Mouse (Mus musculus): ENCODE measurements around the gene Grrp1. TPM values are rescaled to one million over a fixed set of nuclear protein-coding genes. Genes with fewer than 3 reads are reported as not detected.

The Grrp1 gene
- total RNA-seq, 2 experiments from 2014 or later = 2.7 to 4.0 TPM

DNA sequence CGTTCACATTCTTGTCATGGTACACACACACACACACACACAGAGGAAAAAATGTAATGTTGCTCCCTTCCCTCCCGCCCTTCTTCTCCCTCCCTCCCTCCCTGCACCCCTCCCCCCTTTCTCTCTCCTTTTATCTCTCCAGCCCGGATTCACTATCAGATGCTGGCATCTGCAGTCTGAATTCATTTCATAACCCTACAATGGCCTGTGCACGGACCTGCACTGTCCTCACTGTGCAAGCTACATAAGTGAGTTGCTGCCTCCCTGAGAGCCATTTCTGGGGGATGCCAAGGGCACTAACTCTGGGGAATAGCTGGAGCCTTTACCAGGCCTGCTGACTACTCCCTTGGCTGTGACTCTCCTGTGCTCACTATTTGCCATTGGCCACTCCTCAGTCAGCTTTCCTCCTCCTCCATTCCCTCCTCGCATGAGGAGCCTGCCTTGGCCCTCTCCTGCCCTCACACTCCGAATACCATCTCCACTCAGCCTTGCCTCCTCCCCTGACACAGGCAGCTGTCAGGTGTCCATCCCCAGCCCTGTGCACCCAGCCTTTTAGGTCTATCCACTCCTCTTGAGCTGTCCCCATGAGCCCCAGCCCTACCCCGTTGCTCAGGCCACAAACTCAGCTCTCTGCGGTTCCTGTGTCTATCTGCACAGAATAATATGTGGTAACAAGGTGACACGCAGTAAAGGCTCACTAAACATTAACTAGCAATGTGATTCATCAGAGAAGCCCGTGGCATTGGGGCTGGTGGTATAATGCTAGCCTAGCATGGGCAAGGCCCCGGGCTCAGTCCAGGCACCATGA lies 30.9 kb downstream of the Grrp1 start:
- Histone ChIP-seq H3K4me3 (no peak overlapping the region), H3K27ac (no peak overlapping the region)
- no peak for TF ChIP-seq CTCF (conservative IDR thresholded peaks at IDR 0.05)
- DNase-seq (ENCODE audit: low spot score in 2 of 2) = no peak

DNA sequence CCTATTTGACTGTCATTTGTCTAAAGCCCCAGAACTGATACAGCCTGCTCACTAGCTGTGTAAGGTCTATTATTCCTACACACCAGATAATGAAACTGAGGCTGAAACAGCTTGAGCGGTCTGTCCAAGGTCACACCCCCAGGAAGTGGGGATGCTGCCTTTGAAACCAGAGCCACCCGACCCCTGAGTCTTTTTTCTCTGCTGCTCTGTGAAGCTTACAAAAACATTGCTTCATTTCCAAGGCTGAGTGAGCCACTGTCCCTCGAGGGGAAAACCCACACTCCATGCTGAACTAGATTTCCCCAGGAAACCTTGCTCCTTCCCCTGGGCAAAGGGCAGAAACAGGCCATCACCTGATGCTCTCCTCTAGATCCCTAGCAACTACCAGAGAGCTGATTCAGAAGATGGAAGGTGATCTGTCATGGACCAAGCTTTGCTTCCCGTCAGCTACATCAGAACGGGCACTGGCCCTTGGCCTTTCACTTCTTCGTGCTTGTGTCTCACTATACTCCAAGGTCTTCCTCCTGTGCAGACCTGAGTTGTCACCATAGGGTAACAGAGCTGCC lies 47.3 kb downstream of the Grrp1 start:
- no peak overlapping the region for H3K4me3 ChIP-seq
- H3K27ac ChIP-seq = no peak overlapping the region
- no peak for TF ChIP-seq CTCF (conservative IDR thresholded peaks at IDR 0.05)
- no peak for DNase-seq (ENCODE audit: low spot score in 2 of 2)

DNA sequence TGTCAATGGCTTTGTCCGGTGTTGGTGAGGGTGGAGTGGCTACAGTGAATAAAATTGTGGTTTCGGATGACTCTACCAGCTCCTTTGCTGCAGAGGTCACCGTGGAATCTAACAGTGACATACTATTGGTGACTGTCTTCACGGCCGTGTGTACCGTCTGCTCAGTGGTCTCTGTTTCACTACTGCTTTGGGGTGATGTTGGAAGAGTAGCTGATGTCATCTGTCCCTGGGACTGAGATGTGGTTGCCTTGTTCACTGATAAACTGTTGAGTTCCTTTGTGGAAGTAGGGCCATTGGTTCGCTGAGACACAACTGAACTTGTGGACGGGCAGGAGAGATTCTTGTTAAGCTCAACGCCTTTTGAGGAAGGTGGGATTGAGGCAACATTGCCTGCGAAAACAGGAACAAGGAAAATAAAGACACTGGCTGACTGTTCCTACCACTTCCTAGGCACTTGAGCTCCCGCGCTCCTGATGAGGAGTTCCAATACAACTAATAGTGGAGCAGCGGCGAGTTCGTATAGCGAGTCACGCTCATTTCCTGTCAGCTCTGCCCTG lies 50.5 kb downstream of the Grrp1 start:
- no peak for TF ChIP-seq CTCF (conservative IDR thresholded peaks at IDR 0.05)
- no peak for DNase-seq (ENCODE audit: low spot score in 2 of 2)
- H3K4me3 ChIP-seq = no peak overlapping the region
- no peak overlapping the region for H3K27ac ChIP-seq

DNA sequence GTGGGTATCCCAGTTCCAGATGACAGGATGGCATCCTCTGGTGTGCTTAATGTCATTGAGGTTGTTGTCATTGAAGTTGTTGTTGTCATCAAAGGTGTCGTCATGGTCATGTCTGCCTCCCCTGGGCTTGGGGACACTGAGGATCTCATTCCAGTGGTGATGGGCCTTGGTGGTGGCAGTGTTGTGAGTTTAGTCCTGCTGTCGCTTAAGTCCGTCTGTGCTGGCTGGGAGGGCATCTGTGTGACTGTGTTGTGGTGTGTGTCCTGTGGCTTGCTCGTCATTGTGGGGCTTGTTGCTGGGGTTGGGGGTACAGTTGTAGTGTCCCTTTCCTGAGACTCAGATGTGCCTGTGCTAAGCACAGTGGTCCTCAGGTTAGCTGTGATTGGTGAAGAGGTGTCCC lies 51.0 kb downstream of the Grrp1 start, which contains the start of gene Gm7534:
Gene Gm7534 (minus strand): TSS at position 101 of the 400 bp plus-strand sequence.
- DNase-seq (ENCODE audit: low spot score in 2 of 2) = no peak

More for the DNA sequence above, 51.0 kb downstream of the Grrp1 start, which contains the start of gene Gm7534:
- no peak for TF ChIP-seq CTCF (conservative IDR thresholded peaks at IDR 0.05)
- Histone ChIP-seq H3K27ac (no peak within 1 kb of the TSS), H3K4me3 (no peak within 1 kb of the TSS)

Other genes with a start within 250 kb of the Grrp1 start
- not detected for gene Lin28a, start 235.3 kb downstream of the Grrp1 start, total RNA-seq (2021)
- not detected for gene Zfp683, start 200.3 kb downstream of the Grrp1 start, total RNA-seq (2021)
- gene Crybg2, start 193.3 kb downstream of the Grrp1 start, total RNA-seq (2021) = 1 to 10 TPM; 2.7 to 3.0 TPM
- 1 to 10 TPM; 1.1 to 3.8 TPM for gene Cd52, start 159.0 kb downstream of the Grrp1 start, total RNA-seq (2021)
- gene Ubxn11, start 151.5 kb downstream of the Grrp1 start, total RNA-seq (2021) = 10 to 100 TPM; 34.0 to 42.4 TPM
- 100 to 1,000 TPM; 257 to 267 TPM for gene Sh3bgrl3, start 125.3 kb downstream of the Grrp1 start, total RNA-seq (2021)
- 10 to 100 TPM; 14.3 to 17.2 TPM for gene Cep85, start 67.0 kb downstream of the Grrp1 start, total RNA-seq (2021)
- not detected for gene Gm7534, start 51.1 kb downstream of the Grrp1 start, total RNA-seq (2021)
- under 1 TPM in 1 of 2 experiments, not detected in 1; 0.90 TPM for gene Catsper4, start 26.7 kb downstream of the Grrp1 start, total RNA-seq (2021)
- gene Cnksr1, start 15.7 kb downstream of the Grrp1 start, total RNA-seq (2021) = under 1 TPM; 0.38 to 0.66 TPM
- gene E130218I03Rik, start 10.4 kb downstream of the Grrp1 start, total RNA-seq (2021) = not detected
- 10 to 100 TPM in 1 of 2 experiments, 1 to 10 TPM in 1; 9.0 to 10.0 TPM for gene Zfp593, start 8.5 kb downstream of the Grrp1 start, total RNA-seq (2021)
- not detected for gene Gm30191, start 7.2 kb downstream of the Grrp1 start, total RNA-seq (2021)
- gene Pdik1l, start 33.8 kb upstream of the Grrp1 start, total RNA-seq (2021) = 10 to 100 TPM; 16.9 to 18.6 TPM
- gene Trim63, start 61.0 kb upstream of the Grrp1 start, total RNA-seq (2021) = not detected
- gene Slc30a2, start 89.1 kb upstream of the Grrp1 start, total RNA-seq (2021) = not detected
- 10 to 100 TPM; 44.7 to 46.5 TPM for gene Extl1, start 129.7 kb upstream of the Grrp1 start, total RNA-seq (2021)
- gene Pafah2, start 142.2 kb upstream of the Grrp1 start, total RNA-seq (2021) = 1 to 10 TPM; 6.6 to 9.0 TPM
- 100 to 1,000 TPM; 362 to 369 TPM for gene Stmn1, start 214.2 kb upstream of the Grrp1 start, total RNA-seq (2021)
- 10 to 100 TPM; 60.2 to 64.7 TPM for gene Paqr7, start 242.6 kb upstream of the Grrp1 start, total RNA-seq (2021)

Data from layer of hippocampus, adult 2 months (tissue).